Mouse (Mus musculus) kidney, adult 2 months (tissue): ENCODE results near the gene Prkcg.

Experiments used
- CTCF ChIP-seq: fragments of 200-500 bp; conservative IDR thresholded peaks from 2 replicates; pipeline ENCODE4 v1.5.1; 2011; ENCODE audit warnings: low read depth, mild to moderate bottlenecking, control low read depth, low read length, moderate library complexity, mixed read lengths; ENCODE audit not compliant: insufficient read depth, insufficient read length
- POLR2A ChIP-seq: fragments of 200-500 bp; IDR thresholded peaks from one replicate; pipeline ENCODE4 v1.6.1; 2011; ENCODE audit warnings: low read depth, low read length, control low read depth

- TF ChIP-seq CTCF, result no peak
- no peak for TF ChIP-seq POLR2A
Measured at GRCm38 (mm10) chr7:3331581-3332223, 42.7 kb downstream of the Prkcg start.
